Mouse (Mus musculus) forebrain, embryonic 14.5 days (tissue): Measurements from ENCODE around the gene 1810013L24Rik. TPM values are rescaled to one million over a fixed set of nuclear protein-coding genes. Genes with fewer than 3 reads are reported as not detected.
"Not testable (repeated sequence)": the region's sequence is repeated elsewhere in the genome, so short reads cannot be mapped to it uniquely, and the experiment has no call there.

Source experiments
- ATAC-seq: fragments of 200-750 bp; cut with Nextera tagmentation; 2 replicates; pipeline ENCODE4 v1.8.0; 2017; ENCODE audit warnings: mild to moderate bottlenecking, moderate library complexity
- DNase-seq: peaks from one replicate; pipeline ENCODE4 v3.0.0-alpha.2; 2015; ENCODE audit warnings: low spot score
- H3K27ac ChIP-seq: fragments of 300-500 bp; sonication (generic); 2 replicates; pipeline ENCODE4 v1.5.1; 2014; ENCODE audit warnings: low read depth, mild to moderate bottlenecking, control low read depth, low read length, moderate library complexity
- H3K27me3 ChIP-seq: fragments of 300-500 bp; sonication (generic); replicated peaks from 2 replicates; pipeline ENCODE4 v1.6.1; 2014; ENCODE audit warnings: low read length, control low read depth, mixed read lengths; ENCODE audit not compliant: control insufficient read depth, insufficient read depth
- H3K36me3 ChIP-seq: fragments of 300-500 bp; sonication (generic); 2 replicates; pipeline ENCODE4 v1.6.1; 2014; ENCODE audit warnings: low read length, control low read depth; ENCODE audit not compliant: control insufficient read depth, insufficient read depth
- H3K4me1 ChIP-seq: fragments of 300-500 bp; sonication (generic); 2 replicates; pipeline ENCODE4 v1.6.1; 2014; ENCODE audit warnings: antibody characterized with exemption, low read length, control low read depth; ENCODE audit not compliant: control insufficient read depth, insufficient read depth
- H3K4me2 ChIP-seq: fragments of 300-500 bp; sonication (generic); 2 replicates; pipeline ENCODE4 v1.6.1; 2014; ENCODE audit warnings: mild to moderate bottlenecking, control low read depth, low read length
- H3K4me3 ChIP-seq: fragments of 300-500 bp; sonication (generic); 2 replicates; pipeline ENCODE4 v1.5.1; 2014; ENCODE audit warnings: low read depth, low read length, control low read depth
- H3K9ac ChIP-seq: fragments of 300-500 bp; sonication (generic); 2 replicates; pipeline ENCODE4 v1.6.1; 2014; ENCODE audit warnings: mild to moderate bottlenecking, low read length, control low read depth, moderate library complexity
- H3K9me3 ChIP-seq: fragments of 300-500 bp; sonication (generic); replicated peaks from 2 replicates; pipeline ENCODE4 v1.6.1; 2016; ENCODE audit warnings: low read length, control low read depth, mixed read lengths; ENCODE audit not compliant: control insufficient read depth
- WGBS: fragments of 180-500 bp; shearing (Covaris S2); extraction: QIAGEN DNeasy Blood & Tissue Kit; methylation state at CpG from one replicate; pipeline ENCODE4 v1.1.7; 2014; 5-methylcytosine and 5-hydroxymethylcytosine counted together
- polyA plus RNA-seq: library from polyadenylated mRNA; unstranded; fragments of >200 nt; fragmentation: Nextera tagmentation; extraction: Ambion mirVana; gene quantifications from 2 replicates; pipeline ENCODE4 v1.2.1, GENCODE M21; 2014

1810013L24Rik gene
- polyA plus RNA-seq, 1 experiment from 2014 or later = 19.6 TPM

- not testable (repeated sequence) for H3K4me2 ChIP-seq, H3K27me3 ChIP-seq, DNase-seq, H3K36me3 ChIP-seq, H3K4me3 ChIP-seq, H3K9ac ChIP-seq, H3K4me1 ChIP-seq, H3K9me3 ChIP-seq, ATAC-seq, H3K27ac ChIP-seq
- 17% methylated on average over 2 of the region's 2 CpGs for WGBS
Observed at GRCm38 (mm10) chr16:8906115-8906514, 76.2 kb downstream of the 1810013L24Rik start.

Other genes with a start within 250 kb of the 1810013L24Rik start
- gene Pmm2, start 192.4 kb upstream of the 1810013L24Rik start, polyA plus RNA-seq = 34.7 and 36.3 TPM in 2 replicates
- 14.8 TPM in 2 replicates for gene Tmem186, start 192.4 kb upstream of the 1810013L24Rik start, polyA plus RNA-seq
- gene Carhsp1, start 157.9 kb upstream of the 1810013L24Rik start, polyA plus RNA-seq = 84.0 and 95.0 TPM in 2 replicates
- gene Gm5767, start 149.3 kb upstream of the 1810013L24Rik start, polyA plus RNA-seq = not detected in 2 replicates
- gene Usp7, start 37.8 kb upstream of the 1810013L24Rik start, polyA plus RNA-seq = 42.1 and 42.7 TPM in 2 replicates